Mouse (Mus musculus) kidney, embryonic 15.5 days (tissue): ENCODE measurements around the gene Prkci. TPM values are rescaled to one million over a fixed set of nuclear protein-coding genes. Genes with fewer than 3 reads are reported as not detected.

ENCODE experiments used
- ATAC-seq: fragments of 200-750 bp; cut with Nextera tagmentation; replicated peaks from 2 replicates; pipeline ENCODE4 v1.8.0; 2017; ENCODE audit warnings: moderate TSS enrichment; ENCODE audit not compliant: low FRiP score
- H3K27ac ChIP-seq: fragments of 300-500 bp; sonication (generic); 2 replicates; pipeline ENCODE4 v1.5.1; 2015; ENCODE audit warnings: mild to moderate bottlenecking, inconsistent platforms
- H3K27me3 ChIP-seq: fragments of 300-500 bp; sonication (generic); 2 replicates; pipeline ENCODE4 v1.6.1; 2015; ENCODE audit warnings: inconsistent platforms
- H3K36me3 ChIP-seq: fragments of 300-500 bp; sonication (generic); 2 replicates; pipeline ENCODE4 v1.6.1; 2015; ENCODE audit warnings: inconsistent platforms
- H3K4me1 ChIP-seq: fragments of 300-500 bp; sonication (generic); 2 replicates; pipeline ENCODE4 v1.6.1; 2015; ENCODE audit warnings: inconsistent platforms
- H3K4me2 ChIP-seq: fragments of 300-500 bp; sonication (generic); 2 replicates; pipeline ENCODE4 v1.6.1; 2015; ENCODE audit warnings: moderate library complexity, mild to moderate bottlenecking, inconsistent platforms
- H3K4me3 ChIP-seq: fragments of 300-500 bp; sonication (generic); replicated peaks from 2 replicates; pipeline ENCODE4 v1.5.1; 2015; ENCODE audit warnings: mild to moderate bottlenecking, inconsistent platforms
- H3K9ac ChIP-seq: fragments of 300-500 bp; sonication (generic); 2 replicates; pipeline ENCODE4 v1.6.1; 2015; ENCODE audit warnings: mild to moderate bottlenecking, inconsistent platforms
- H3K9me3 ChIP-seq: fragments of 300-500 bp; sonication (generic); replicated peaks from 2 replicates; pipeline ENCODE4 v1.6.1; 2016; ENCODE audit warnings: inconsistent platforms
- WGBS: fragments of 180-500 bp; shearing (Covaris S2); methylation state at CpG from one replicate; pipeline ENCODE4 v1.1.7; 2015; ENCODE audit warnings: mixed read lengths; 5-methylcytosine and 5-hydroxymethylcytosine counted together
- microRNA-seq: library from miRNA; unstranded; fragments of <30 nt; microRNA quantifications from one replicate; pipeline ENCODE4, GENCODE M21; 2016
- polyA plus RNA-seq: library from polyadenylated mRNA; unstranded; fragments of >200 nt; fragmentation: Nextera tagmentation; extraction: Ambion mirVana; gene quantifications from 2 replicates; pipeline ENCODE4 v1.2.1, GENCODE M21; 2015

Prkci gene
- polyA plus RNA-seq, 1 experiment from 2014 or later, result 40.5 TPM

DNA sequence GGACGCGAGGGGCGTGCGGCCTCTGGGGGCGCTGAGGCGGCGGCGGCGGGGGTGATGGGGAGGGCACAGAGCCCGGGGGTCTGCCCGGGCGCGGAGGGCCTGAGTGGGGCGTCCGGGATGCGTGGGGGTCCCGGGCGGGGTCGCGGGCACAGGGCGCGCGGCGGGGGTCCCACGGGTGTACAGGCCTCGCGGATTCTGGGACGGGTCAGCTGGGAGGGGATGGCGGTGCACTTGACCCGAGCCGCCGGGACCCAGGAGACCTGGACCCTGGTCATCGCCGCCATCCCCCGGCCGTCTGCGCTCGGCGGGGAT is 99.6 kb downstream of the Prkci start:
- peak overlapping the region; percentile 99 for H3K27ac ChIP-seq
- peaks cover 15% of the 10 kb centered on the region; the same call in 1 of the 2 replicates for H3K36me3 ChIP-seq
- 0% methylated on average over 28 of the region's 39 CpGs for WGBS
- peak overlapping the region; percentile 75 for H3K4me2 ChIP-seq
- H3K9me3 ChIP-seq, result no peaks in the 10 kb centered on the region
- no peak for ATAC-seq
- no peaks in the 10 kb centered on the region for H3K27me3 ChIP-seq
- H3K4me1 ChIP-seq, result peaks cover 36% of the 10 kb centered on the region
- H3K4me3 ChIP-seq, result peak overlapping the region; percentile 66
- peak overlapping the region; percentile 64 for H3K9ac ChIP-seq

DNA sequence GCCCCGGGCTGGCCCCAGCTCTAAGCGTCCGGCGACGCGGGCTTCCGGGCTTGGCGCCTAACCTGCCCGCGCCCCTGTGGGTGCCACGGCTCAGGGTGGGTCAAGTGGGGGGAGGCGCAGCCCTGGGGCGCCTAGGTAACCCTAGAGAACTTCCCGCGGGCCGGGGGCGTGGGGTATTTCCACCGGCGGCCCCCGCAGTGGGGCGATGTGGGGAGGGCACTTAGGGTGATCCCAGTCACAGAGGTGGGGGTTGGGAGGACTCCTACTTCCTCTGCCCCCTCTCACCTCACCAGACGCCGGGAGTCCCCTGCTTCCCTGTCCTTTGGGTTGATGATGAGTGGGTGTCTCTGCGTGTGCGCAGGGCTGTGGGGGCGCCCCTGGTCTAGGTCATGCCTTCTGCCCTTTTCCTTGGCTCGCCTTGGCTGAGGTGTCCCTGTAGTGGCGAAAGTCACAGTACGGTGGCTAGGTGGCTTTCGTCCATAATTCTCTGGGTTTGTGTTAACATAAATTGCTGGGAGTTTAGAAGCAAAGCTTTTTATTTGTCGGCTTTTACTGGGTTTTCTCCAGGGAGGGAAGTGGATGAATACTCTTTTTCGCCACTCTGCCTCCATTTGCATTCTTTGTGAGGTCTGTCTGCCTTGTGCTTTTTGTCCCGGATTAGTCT is 100.1 kb downstream of the Prkci start:
- H3K4me1 ChIP-seq, result peaks cover 39% of the 10 kb centered on the region
- H3K9ac ChIP-seq, result peak overlapping the region; percentile 64
- peaks cover 15% of the 10 kb centered on the region; the same call in 1 of the 2 replicates for H3K36me3 ChIP-seq
- WGBS, result under 1% methylated on average over 33 of the region's 33 CpGs
- no peaks in the 10 kb centered on the region for H3K27me3 ChIP-seq
- H3K9me3 ChIP-seq, result no peaks in the 10 kb centered on the region
- peak overlapping the region; percentile 99 for H3K27ac ChIP-seq
- peak overlapping the region; percentile 66 for H3K4me3 ChIP-seq
- H3K4me2 ChIP-seq, result peak overlapping the region; percentile 75
- peak; percentile 50 for ATAC-seq

DNA sequence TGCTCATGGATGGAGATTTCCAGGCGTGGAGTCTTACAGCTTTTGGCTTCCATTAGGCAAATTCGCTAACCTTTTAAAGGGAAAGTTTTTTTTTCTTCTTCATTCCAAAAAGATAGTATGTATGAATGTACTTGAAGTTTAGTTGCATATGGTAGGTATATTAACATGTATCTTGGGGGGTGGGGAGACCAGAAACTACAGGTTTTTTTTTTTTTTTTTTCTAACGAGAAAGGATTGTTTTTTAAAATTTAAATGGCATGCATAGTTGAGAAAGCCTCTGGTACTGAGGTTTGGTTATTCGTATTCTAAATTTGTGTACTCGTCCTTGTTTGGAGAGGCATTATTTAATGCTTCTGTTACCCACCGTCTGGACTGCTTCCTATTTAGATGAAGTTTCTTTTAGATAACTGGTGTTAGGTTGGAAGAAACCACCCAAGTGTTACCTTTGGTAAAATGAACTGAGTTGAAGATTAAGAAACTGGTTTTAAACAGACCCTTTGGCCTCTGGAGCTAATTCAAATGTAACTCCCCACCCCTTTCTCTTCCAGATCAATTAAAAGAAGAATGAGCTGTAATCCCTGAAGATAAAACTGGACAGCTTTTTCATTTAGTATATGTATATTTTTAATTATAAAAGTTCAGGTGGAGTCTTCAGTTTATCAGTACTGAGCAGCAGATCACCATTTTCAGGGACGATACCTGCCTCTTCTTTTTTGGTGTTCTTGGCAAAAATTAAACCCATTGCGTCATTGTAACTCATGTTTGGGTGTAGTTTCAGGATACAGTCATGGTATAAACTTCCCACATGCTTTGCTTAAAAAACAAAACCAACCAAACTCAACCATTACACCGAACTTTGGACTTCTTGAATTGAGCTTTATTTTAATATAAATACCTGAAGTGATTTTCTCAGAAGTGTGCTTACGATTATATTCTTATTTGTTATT is 100.9 kb downstream of the Prkci start:
- ATAC-seq, result no peak
- no peaks in the 10 kb centered on the region for H3K9me3 ChIP-seq
- H3K4me2 ChIP-seq, result peak overlapping the region; percentile 75
- H3K4me1 ChIP-seq, result peaks cover 40% of the 10 kb centered on the region
- peak overlapping the region; percentile 99 for H3K27ac ChIP-seq
- H3K9ac ChIP-seq, result peak overlapping the region; percentile 64
- no peaks in the 10 kb centered on the region for H3K27me3 ChIP-seq
- H3K36me3 ChIP-seq, result peaks cover 15% of the 10 kb centered on the region; the same call in 1 of the 2 replicates
- 42% methylated on average over 10 of the region's 10 CpGs for WGBS
- peak overlapping the region; percentile 66 for H3K4me3 ChIP-seq

DNA sequence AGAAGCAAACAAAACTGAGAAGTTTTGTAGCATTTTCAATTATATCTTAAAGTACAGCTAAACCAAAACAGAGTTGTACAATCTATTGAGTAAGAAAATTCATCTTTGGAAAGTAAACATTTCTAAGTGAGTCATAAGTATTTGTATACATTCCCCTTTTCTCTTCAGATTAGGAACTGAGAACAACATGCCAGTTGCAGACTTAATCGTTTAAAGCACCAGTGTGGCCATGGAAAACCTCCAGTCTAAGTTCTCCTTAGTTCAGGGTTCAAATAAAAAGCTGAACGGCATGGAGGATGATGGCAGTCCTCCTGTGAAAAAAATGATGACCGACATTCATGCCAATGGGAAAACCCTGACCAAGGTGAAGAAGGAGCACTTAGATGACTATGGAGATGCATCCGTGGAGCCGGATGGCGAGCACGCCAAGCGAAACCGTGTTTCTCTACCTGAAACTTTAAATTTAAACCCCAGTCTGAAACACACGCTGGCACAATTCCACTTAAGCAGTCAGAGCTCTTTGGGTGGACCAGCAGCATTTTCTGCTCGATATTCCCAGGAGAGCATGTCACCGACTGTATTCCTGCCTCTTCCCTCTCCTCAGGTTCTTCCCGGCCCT is 101.7 kb downstream of the Prkci start:
- H3K27ac ChIP-seq, result no peak overlapping the region
- no peaks in the 10 kb centered on the region for H3K9me3 ChIP-seq
- no peaks in the 10 kb centered on the region for H3K27me3 ChIP-seq
- ATAC-seq, result no peak
- H3K36me3 ChIP-seq, result peaks cover 15% of the 10 kb centered on the region; the same call in 1 of the 2 replicates
- H3K4me2 ChIP-seq, result peak overlapping the region; percentile 19
- H3K4me1 ChIP-seq, result peaks cover 40% of the 10 kb centered on the region
- no peak overlapping the region for H3K4me3 ChIP-seq
- 81% methylated on average over 13 of the region's 13 CpGs for WGBS
- no peak overlapping the region for H3K9ac ChIP-seq

DNA sequence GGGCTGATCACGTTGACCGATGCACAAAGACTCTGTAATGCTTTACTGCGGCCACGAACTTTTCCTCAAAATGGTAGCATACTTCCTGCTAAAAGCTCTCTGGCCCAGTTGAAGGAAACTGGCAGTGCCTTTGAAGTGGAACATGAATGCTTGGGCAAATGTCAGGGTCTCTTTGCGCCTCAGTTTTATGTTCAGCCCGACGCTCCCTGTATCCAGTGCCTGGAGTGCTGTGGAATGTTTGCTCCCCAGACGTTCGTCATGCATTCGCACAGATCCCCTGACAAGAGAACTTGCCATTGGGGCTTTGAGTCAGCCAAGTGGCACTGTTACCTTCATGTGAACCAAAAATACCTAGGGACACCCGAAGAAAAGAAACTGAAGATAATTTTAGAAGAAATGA is 102.4 kb downstream of the Prkci start:
- H3K4me3 ChIP-seq, result peak overlapping the region; percentile 7; the same call in 1 of the 2 replicates
- H3K36me3 ChIP-seq, result peaks cover 15% of the 10 kb centered on the region; the same call in 1 of the 2 replicates
- peak overlapping the region; percentile 19 for H3K4me2 ChIP-seq
- no peak overlapping the region for H3K27ac ChIP-seq
- no peak for ATAC-seq
- H3K9ac ChIP-seq, result no peak overlapping the region
- H3K27me3 ChIP-seq, result no peaks in the 10 kb centered on the region
- peaks cover 40% of the 10 kb centered on the region for H3K4me1 ChIP-seq
- no peaks in the 10 kb centered on the region for H3K9me3 ChIP-seq
- WGBS, result 38% methylated on average over 11 of the region's 11 CpGs

DNA sequence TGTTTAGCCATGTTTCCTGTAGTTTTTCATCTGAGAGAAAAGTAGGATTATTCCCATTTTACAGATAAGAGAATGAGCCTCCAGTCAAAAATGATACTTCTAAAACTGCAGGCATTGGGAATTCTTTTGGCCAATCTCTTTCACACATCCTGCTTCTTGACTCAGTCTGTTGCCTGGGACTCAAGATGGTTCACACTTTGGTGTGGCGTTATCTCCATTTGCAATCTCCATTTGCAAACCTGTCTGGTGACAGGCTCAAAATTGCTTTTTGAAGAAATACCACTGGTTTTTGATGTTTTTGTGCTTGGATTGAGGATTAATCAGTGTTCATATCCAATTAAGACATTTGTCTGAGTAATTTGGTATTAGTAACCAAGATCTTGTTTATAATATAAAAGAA is 103.0 kb downstream of the Prkci start:
- Histone ChIP-seq H3K9me3 (no peaks in the 10 kb centered on the region), H3K27ac (no peak overlapping the region), H3K36me3 (peaks cover 15% of the 10 kb centered on the region; the same call in 1 of the 2 replicates), H3K27me3 (no peaks in the 10 kb centered on the region), H3K4me3 (no peak overlapping the region), H3K4me1 (peaks cover 36% of the 10 kb centered on the region), H3K9ac (no peak overlapping the region), H3K4me2 (peak overlapping the region; percentile 19)
- WGBS, result 88% methylated on average over 1 of the region's 1 CpGs
- no peak for ATAC-seq

DNA sequence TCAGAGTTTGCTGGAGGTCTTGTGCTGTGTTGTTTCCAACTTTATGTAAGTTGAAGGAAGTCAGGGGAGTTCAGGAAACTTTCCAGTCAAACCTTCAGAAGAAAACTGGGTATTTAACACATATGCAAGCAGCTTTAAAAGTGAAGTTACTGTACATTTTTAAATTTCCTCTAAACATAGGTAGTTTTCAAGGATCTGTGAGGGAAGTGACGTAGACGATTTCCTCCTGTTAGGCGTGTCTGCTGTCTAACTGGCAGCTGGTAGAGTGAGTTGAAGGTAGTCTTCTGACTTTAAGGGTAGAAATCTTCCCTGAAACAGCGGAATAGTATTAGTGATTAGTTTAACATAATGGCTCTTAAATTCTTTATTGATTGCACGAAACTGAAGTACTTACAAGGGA is 104.5 kb downstream of the Prkci start:
- H3K4me1 ChIP-seq, result peaks cover 44% of the 10 kb centered on the region
- no peaks in the 10 kb centered on the region for H3K27me3 ChIP-seq
- H3K9ac ChIP-seq, result no peak overlapping the region
- H3K9me3 ChIP-seq, result no peaks in the 10 kb centered on the region
- ATAC-seq, result no peak
- H3K4me3 ChIP-seq, result no peak overlapping the region
- no peak overlapping the region for H3K27ac ChIP-seq
- peak overlapping the region; percentile 35; the same call in 1 of the 2 replicates for H3K4me2 ChIP-seq
- 79% methylated on average over 5 of the region's 5 CpGs for WGBS
- H3K36me3 ChIP-seq, result peaks cover 15% of the 10 kb centered on the region; the same call in 1 of the 2 replicates

DNA sequence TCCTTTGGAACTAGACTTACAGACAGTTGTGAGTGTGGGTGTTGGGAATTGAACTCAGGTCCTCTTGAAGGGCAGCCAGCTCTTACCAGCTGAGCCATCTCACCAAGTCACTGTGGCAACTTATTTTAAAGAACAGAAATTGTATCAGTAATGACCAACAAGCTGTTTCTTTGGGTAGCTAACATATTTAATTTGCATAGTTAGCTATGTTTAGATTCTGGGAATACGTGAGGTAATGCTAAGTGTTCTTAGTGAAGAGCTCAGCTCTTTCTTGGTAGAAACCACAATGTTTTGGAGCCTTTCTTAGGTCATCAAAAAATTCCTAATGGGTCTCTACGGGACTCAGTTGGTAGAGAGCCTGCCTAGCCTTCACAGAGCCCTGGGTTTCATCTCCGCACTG is 105.3 kb downstream of the Prkci start:
- Histone ChIP-seq H3K36me3 (peaks cover 15% of the 10 kb centered on the region; the same call in 1 of the 2 replicates), H3K9me3 (no peaks in the 10 kb centered on the region), H3K27ac (no peak overlapping the region), H3K9ac (no peak overlapping the region), H3K4me3 (no peak overlapping the region), H3K27me3 (no peaks in the 10 kb centered on the region), H3K4me1 (peaks cover 45% of the 10 kb centered on the region), H3K4me2 (no peak overlapping the region)
- no peak for ATAC-seq
- WGBS, result 91% methylated on average over 3 of the region's 3 CpGs

Small RNA genes lying within 50 kb of the gene (microRNA-seq; reads per million reads assigned to microRNA genes)
- gene Mir7008, result 0.44 reads per million

Other genes with a start within 250 kb of the Prkci start
- gene Samd7, start 249.5 kb upstream of the Prkci start, polyA plus RNA-seq, result not detected in 2 replicates
- 90.5 and 106 TPM in 2 replicates for gene Sec62, start 202.9 kb upstream of the Prkci start, polyA plus RNA-seq
- 10.8 and 11.4 TPM in 2 replicates for gene Gpr160, start 139.8 kb upstream of the Prkci start, polyA plus RNA-seq
- 5.8 and 7.0 TPM in 2 replicates for gene Phc3, start 26.3 kb upstream of the Prkci start, polyA plus RNA-seq
- gene Skil, start 99.3 kb downstream of the Prkci start, polyA plus RNA-seq, result 19.9 and 24.0 TPM in 2 replicates
- gene Cldn11, start 154.2 kb downstream of the Prkci start, polyA plus RNA-seq, result 83.0 and 94.8 TPM in 2 replicates